Mouse (Mus musculus) ES-E14 (cell line): ENCODE measurements around the gene Ebf1.

Experiments
- CHD2 ChIP-seq: IDR thresholded peaks from 2 replicates; pipeline ENCODE4 v1.6.1; 2014; ENCODE audit warnings: mild to moderate bottlenecking, low read depth, low read length, inconsistent platforms
- HCFC1 ChIP-seq: IDR thresholded peaks from 2 replicates; pipeline ENCODE4 v1.6.1; 2012; ENCODE audit warnings: low read length, inconsistent platforms, borderline replicate concordance; ENCODE audit not compliant: insufficient read depth
- MAFK ChIP-seq: IDR thresholded peaks from 2 replicates; pipeline ENCODE4 v1.6.1; 2014; ENCODE audit warnings: mild to moderate bottlenecking, low read depth, low read length, inconsistent platforms; ENCODE audit not compliant: insufficient read depth
- ZC3H11A ChIP-seq: IDR thresholded peaks from 2 replicates; pipeline ENCODE4 v1.6.1; 2012; ENCODE audit warnings: low read depth, mild to moderate bottlenecking, inconsistent platforms, low read length, borderline replicate concordance
- ZNF384 ChIP-seq: IDR thresholded peaks from 2 replicates; pipeline ENCODE4 v1.6.1; 2012; ENCODE audit warnings: low read depth, low read length, inconsistent platforms

- TF ChIP-seq CHD2 (no peak), ZC3H11A (no peak), ZNF384 (no peak), HCFC1 (no peak), MAFK (no peak)
Measured at GRCm38 (mm10) chr11:44594768-44595167, 22.3 kb upstream of the Ebf1 start.
